Mouse (Mus musculus) monocyte, adult 5-6 weeks (primary cell): Measurements from ENCODE around the gene Snapc5. TPM values are rescaled to one million over a fixed set of nuclear protein-coding genes. Genes with fewer than 3 reads are reported as not detected.

ENCODE experiments used
- ATAC-seq: fragments of 153-309, 156-312 bp; replicated peaks from 2 replicates; pipeline ENCODE4 v1.8.0; 2017; ENCODE audit warnings: mild to moderate bottlenecking; ENCODE audit not compliant: low TSS enrichment, insufficient number of reproducible peaks, severe bottlenecking, poor library complexity, low FRiP score
- total RNA-seq: library from RNA; stranded (forward); fragments of 200-1000, 200-491, 200-594 nt; gene quantifications from 3 replicates; pipeline ENCODE4 v1.2.3, GENCODE M21; 2017

The Snapc5 gene
- total RNA-seq, 1 experiment from 2014 or later, result 73.0 TPM

- no peak for ATAC-seq
Measured at GRCm38 (mm10) chr9:64231674-64232073, 52.6 kb downstream of the Snapc5 start.

DNA sequence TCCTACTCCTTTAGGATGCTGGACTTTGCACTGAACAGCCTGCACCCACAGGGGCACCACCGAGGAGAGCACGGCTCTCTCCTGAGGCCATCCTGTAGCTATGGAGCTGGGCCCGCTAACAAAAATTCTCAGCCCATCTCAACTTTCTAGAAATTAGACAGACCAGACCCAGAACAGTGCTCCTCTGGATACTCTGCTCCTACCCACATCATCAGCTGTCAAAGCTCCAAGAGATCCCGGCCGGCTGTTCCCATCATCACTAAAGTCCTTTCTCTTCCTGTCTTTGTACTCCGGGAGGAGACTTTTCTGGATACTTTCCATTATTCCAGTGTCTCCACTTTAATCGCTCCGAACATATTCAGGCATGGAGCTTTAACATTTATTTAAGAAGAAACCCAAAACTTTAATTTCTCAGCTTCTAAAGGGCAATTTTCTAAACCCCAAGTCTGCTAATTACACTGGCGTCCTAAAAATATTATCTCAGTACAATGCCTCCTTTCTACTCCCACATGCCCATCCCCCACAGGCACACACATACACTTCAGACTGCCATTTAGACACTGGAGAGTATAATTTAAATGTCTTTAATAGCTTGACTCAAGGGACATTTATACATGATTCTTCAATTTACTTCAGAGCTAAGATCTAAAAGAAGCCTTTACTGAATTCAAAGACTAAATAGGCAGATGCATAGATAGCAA is 53.3 kb downstream of the Snapc5 start:
- no peak for ATAC-seq

Other genes with a start within 250 kb of the Snapc5 start
- 0.43 to 2.4 TPM (median 0.86 TPM) in 3 replicates for gene Smad6, start 157.2 kb upstream of the Snapc5 start, total RNA-seq
- not detected in 3 replicates for gene Lctl, start 62.1 kb upstream of the Snapc5 start, total RNA-seq
- gene Zwilch, start 6.2 kb upstream of the Snapc5 start, total RNA-seq, result 3.4 to 10.1 TPM (median 7.4 TPM) in 3 replicates
- 1,464 to 1,635 TPM (median 1,516 TPM) in 3 replicates for gene Rpl4, start 5.9 kb upstream of the Snapc5 start, total RNA-seq
- gene Uchl4, start 55.9 kb downstream of the Snapc5 start, total RNA-seq, result 0.53 to 1.8 TPM (median 1.6 TPM) in 3 replicates
- 168 to 200 TPM (median 191 TPM) in 3 replicates for gene Map2k1, start 74.4 kb downstream of the Snapc5 start, total RNA-seq
- gene Tipin, start 102.3 kb downstream of the Snapc5 start, total RNA-seq, result 32.7 to 41.8 TPM (median 36.0 TPM) in 3 replicates
- 13.9 to 17.6 TPM (median 15.1 TPM) in 3 replicates for gene Dis3l, start 162.0 kb downstream of the Snapc5 start, total RNA-seq
- gene Megf11, start 206.4 kb downstream of the Snapc5 start, total RNA-seq, result 0.10 to 0.64 TPM (median 0.29 TPM) in 3 replicates